Mouse (Mus musculus) liver, embryonic 14.5 days (tissue): ENCODE measurements around the gene Sash1. TPM values are rescaled to one million over a fixed set of nuclear protein-coding genes. Genes with fewer than 3 reads are reported as not detected.
A peak's percentile ranks its signal among the peaks of the same experiment; 100 is the strongest.

ENCODE experiments used
- ATAC-seq: fragments of 200-750 bp; cut with Nextera tagmentation; 2 replicates; pipeline ENCODE4 v1.8.0; 2017; ENCODE audit warnings: moderate number of reproducible peaks, mild to moderate bottlenecking, moderate library complexity; ENCODE audit not compliant: insufficient read depth
- DNase-seq, 3 experiments: peaks; one replicate each; pipeline ENCODE4 v3.0.0-alpha.2; 2012 to 2013; ENCODE audit warnings: low read depth in 3 of 3, low spot score in 3 of 3
- H3K27ac ChIP-seq: fragments of 300-500 bp; sonication (generic); 2 replicates; pipeline ENCODE4 v1.5.1; 2014; ENCODE audit warnings: moderate library complexity, mild to moderate bottlenecking, control low read depth, inconsistent platforms
- H3K27me3 ChIP-seq: fragments of 300-500 bp; sonication (generic); 2 replicates; pipeline ENCODE4 v1.6.1; 2014; ENCODE audit warnings: mild to moderate bottlenecking, low read length, moderate library complexity; ENCODE audit not compliant: control insufficient read depth, insufficient read depth
- H3K36me3 ChIP-seq: fragments of 300-500 bp; sonication (generic); replicated peaks from 2 replicates; pipeline ENCODE4 v1.6.1; 2014; ENCODE audit warnings: low read depth; ENCODE audit not compliant: control insufficient read depth, insufficient read depth
- H3K4me1 ChIP-seq, 2 experiments: fragments of 200-500 bp in 1 of 2; fragments of 300-500 bp in 1 of 2; sonication (generic) in 1 of 2; replicated peaks; 2 replicates each; pipeline ENCODE4 v1.6.1; 2012 to 2014; ENCODE audit warnings: antibody characterized with exemption in 1 of 2, inconsistent platforms in 1 of 2, low read length in 1 of 2; ENCODE audit not compliant: control insufficient read depth in 2 of 2, insufficient read depth in 2 of 2
- H3K4me2 ChIP-seq: fragments of 300-500 bp; sonication (generic); 2 replicates; pipeline ENCODE4 v1.6.1; 2014; ENCODE audit warnings: low read depth, mild to moderate bottlenecking, control low read depth, moderate library complexity
- H3K4me3 ChIP-seq, 2 experiments: fragments of 200-500 bp in 1 of 2; fragments of 300-500 bp in 1 of 2; sonication (generic) in 1 of 2; 2 replicates each; pipeline ENCODE4 v1.5.1; 2012 to 2014; ENCODE audit warnings: low read depth in 2 of 2, low read length in 2 of 2, mild to moderate bottlenecking in 2 of 2, control low read depth in 1 of 2, inconsistent platforms in 1 of 2, moderate library complexity in 1 of 2; ENCODE audit not compliant: insufficient read depth in 1 of 2
- H3K9ac ChIP-seq: fragments of 300-500 bp; sonication (generic); replicated peaks from 2 replicates; pipeline ENCODE4 v1.6.1; 2014; ENCODE audit warnings: mild to moderate bottlenecking, control low read depth, moderate library complexity
- H3K9me3 ChIP-seq: fragments of 300-500 bp; sonication (generic); 2 replicates; pipeline ENCODE4 v1.6.1; 2016; ENCODE audit warnings: low read length, mixed read lengths; ENCODE audit not compliant: control insufficient read depth
- CTCF ChIP-seq: IDR thresholded peaks from 2 replicates; pipeline ENCODE4 v1.5.1; 2016; ENCODE audit warnings: antibody characterized with exemption, low read depth, control low read depth
- EP300 ChIP-seq: IDR thresholded peaks from 2 replicates; pipeline ENCODE4 v1.6.1; 2016; ENCODE audit warnings: antibody characterized with exemption, low read depth
- WGBS: fragments of 180-500 bp; shearing (Covaris S2); extraction: QIAGEN DNeasy Blood & Tissue Kit; methylation state at CpG from one replicate; pipeline ENCODE4 v1.1.7; 2014; ENCODE audit not compliant: insufficient replicate concordance; 5-methylcytosine and 5-hydroxymethylcytosine counted together
- polyA plus RNA-seq, 2 experiments: library from polyadenylated mRNA; depleted of rRNA in 1 of 2; stranded (reverse) in 1 of 2; unstranded in 1 of 2; fragments of >200 nt; fragmentation: Nextera tagmentation in 1 of 2; extraction: Ambion mirVana in 1 of 2; gene quantifications; 2 replicates each; pipeline versions ENCODE4 v1.2.1 to v1.2.3; 2012 to 2014

Gene Sash1
- polyA plus RNA-seq, 2 experiments, result 0.32 to 1.4 TPM

GRCm38 (mm10) chr10:8925299-8925698, 39.4 kb upstream of the Sash1 start:
- ATAC-seq, result no peak

GRCm38 (mm10) chr10:8921098-8921693, 35.3 kb upstream of the Sash1 start:
- peaks cover 0 to 2% of the 10 kb centered on the region in 2 experiments; a peak in 1 of 4 replicates for H3K4me1 ChIP-seq
- no peaks in the 10 kb centered on the region for H3K36me3 ChIP-seq
- 69% methylated on average over 11 of the region's 11 CpGs for WGBS
- H3K9ac ChIP-seq, result no peak overlapping the region
- TF ChIP-seq CTCF (no peak), EP300 (no peak)
- no peaks in the 10 kb centered on the region for H3K27me3 ChIP-seq
- H3K9me3 ChIP-seq, result no peaks in the 10 kb centered on the region
- DNase-seq, result no peak
- ATAC-seq, result no peak
- H3K27ac ChIP-seq, result no peak overlapping the region
- H3K4me2 ChIP-seq, result no peak overlapping the region
- no peak overlapping the region for H3K4me3 ChIP-seq

More at GRCm38 (mm10) chr10:8925299-8925698, 39.4 kb upstream of the Sash1 start:
- WGBS, result 11% methylated on average over 5 of the region's 5 CpGs
- Histone ChIP-seq H3K27ac (no peak overlapping the region), H3K4me1 (no peaks in the 10 kb centered on the region; a peak in 1 of 4 replicates), H3K4me3 (no peak overlapping the region), H3K4me2 (no peak overlapping the region), H3K36me3 (no peaks in the 10 kb centered on the region), H3K9ac (no peak overlapping the region), H3K27me3 (no peaks in the 10 kb centered on the region), H3K9me3 (no peaks in the 10 kb centered on the region)
- DNase-seq, result no peak
- TF ChIP-seq EP300 (no peak), CTCF (no peak)

- Histone ChIP-seq H3K4me1 (peaks cover 0 to 2% of the 10 kb centered on the region in 2 experiments; a peak in 1 of 4 replicates), H3K36me3 (no peaks in the 10 kb centered on the region), H3K9ac (no peak overlapping the region), H3K9me3 (no peaks in the 10 kb centered on the region), H3K27ac (no peak overlapping the region), H3K4me3 (no peak overlapping the region), H3K4me2 (no peak overlapping the region), H3K27me3 (no peaks in the 10 kb centered on the region)
- 10% methylated on average over 2 of the region's 2 CpGs for WGBS
- no peak for DNase-seq
- TF ChIP-seq EP300 (no peak), CTCF (no peak)
- no peak for ATAC-seq
Measured at GRCm38 (mm10) chr10:8917798-8918197, 31.9 kb upstream of the Sash1 start.

- Histone ChIP-seq H3K36me3 (no peaks in the 10 kb centered on the region), H3K4me3 (no peak overlapping the region), H3K4me2 (no peak overlapping the region), H3K27ac (no peak overlapping the region), H3K4me1 (peaks cover 0 to 2% of the 10 kb centered on the region in 2 experiments; a peak in 1 of 4 replicates), H3K9ac (no peak overlapping the region), H3K27me3 (no peaks in the 10 kb centered on the region), H3K9me3 (no peaks in the 10 kb centered on the region)
- ATAC-seq (0 out of 2 replicates have a peak, but pooled peaks have one; percentile 33), DNase-seq (no peak)
- WGBS, result 56% methylated on average over 4 of the region's 4 CpGs
- TF ChIP-seq CTCF (no peak), EP300 (no peak)
Measured at GRCm38 (mm10) chr10:8917350-8917749, 31.5 kb upstream of the Sash1 start.

GRCm38 (mm10) chr10:8915755-8916154, 29.9 kb upstream of the Sash1 start:
- TF ChIP-seq EP300 (no peak), CTCF (no peak)
- ATAC-seq, result no peak
- 61% methylated on average over 5 of the region's 5 CpGs for WGBS

More at GRCm38 (mm10) chr10:8915755-8916154, 29.9 kb upstream of the Sash1 start:
- no peaks in the 10 kb centered on the region for H3K36me3 ChIP-seq
- H3K9ac ChIP-seq, result no peak overlapping the region
- DNase-seq, result no peak
- no peak overlapping the region for H3K27ac ChIP-seq
- no peaks in the 10 kb centered on the region for H3K9me3 ChIP-seq
- no peak overlapping the region for H3K4me2 ChIP-seq
- no peaks in the 10 kb centered on the region for H3K27me3 ChIP-seq
- H3K4me1 ChIP-seq, result peaks cover 0 to 2% of the 10 kb centered on the region in 2 experiments; a peak in 1 of 4 replicates
- no peak overlapping the region for H3K4me3 ChIP-seq
